Mouse (Mus musculus) frontal cortex, adult (tissue): Measurements from ENCODE around the gene Ano10.
"Not testable (repeated sequence)": the region's sequence is repeated elsewhere in the genome, so short reads cannot be mapped to it uniquely, and the experiment has no call there.

Experiments
- ATAC-seq: cut with Nextera tagmentation; 2 replicates; pipeline ENCODE4 v1.9.2; 2017; ENCODE audit warnings: mild to moderate bottlenecking, moderate library complexity, mixed read lengths; ENCODE audit not compliant: low TSS enrichment

Ano10 gene

DNA sequence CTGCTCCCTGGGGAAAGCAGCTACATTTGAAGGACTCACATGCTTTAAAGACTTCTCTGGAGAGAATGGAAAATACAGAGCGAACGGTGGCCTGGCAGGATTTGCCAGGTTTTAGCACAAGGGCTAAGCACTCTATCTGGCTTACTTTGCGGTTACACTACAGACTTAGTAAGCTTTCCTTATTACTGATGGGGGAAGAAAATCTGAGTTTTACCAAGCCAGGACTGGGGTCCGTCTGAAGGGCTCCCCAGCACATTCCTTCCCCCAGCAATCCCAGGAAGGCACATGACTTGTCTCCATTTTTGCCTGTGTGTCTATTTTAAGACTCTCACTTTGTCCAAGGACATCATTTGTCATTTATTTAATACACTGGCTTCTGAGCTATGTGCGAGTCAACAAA is 97.2 kb downstream of the Ano10 start:
- no peak for ATAC-seq

DNA sequence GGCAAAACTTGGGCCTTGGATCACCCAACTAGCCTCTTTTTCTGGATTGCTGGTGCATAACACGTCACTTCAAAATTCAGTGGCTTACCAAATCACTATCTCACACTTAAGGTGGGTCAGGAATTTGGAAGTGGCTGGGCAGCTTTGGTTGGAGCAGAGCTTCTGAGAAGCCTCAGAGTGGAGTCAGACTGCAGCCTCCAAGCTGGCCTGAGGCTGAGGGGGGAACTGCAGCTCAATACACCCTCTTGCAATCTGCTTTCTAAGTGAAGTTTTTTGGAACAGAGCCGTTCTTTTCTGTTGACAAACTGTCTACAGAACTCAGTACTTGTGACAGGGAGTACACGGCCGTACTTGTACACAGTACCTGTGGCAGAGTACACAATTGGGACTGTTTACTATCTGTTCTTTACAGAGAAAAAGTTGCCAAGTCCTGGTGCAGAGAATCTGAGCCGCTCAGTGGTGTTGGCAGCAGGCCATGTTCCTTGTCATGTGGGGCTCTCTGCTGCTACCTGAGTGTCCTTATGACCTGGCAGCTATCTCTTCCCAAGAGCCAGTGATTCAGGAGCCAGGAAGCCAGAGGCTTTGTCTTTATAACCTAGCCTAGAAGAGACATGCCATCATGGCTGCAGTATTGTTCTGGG is 99.1 kb downstream of the Ano10 start:
- no peak for ATAC-seq

DNA sequence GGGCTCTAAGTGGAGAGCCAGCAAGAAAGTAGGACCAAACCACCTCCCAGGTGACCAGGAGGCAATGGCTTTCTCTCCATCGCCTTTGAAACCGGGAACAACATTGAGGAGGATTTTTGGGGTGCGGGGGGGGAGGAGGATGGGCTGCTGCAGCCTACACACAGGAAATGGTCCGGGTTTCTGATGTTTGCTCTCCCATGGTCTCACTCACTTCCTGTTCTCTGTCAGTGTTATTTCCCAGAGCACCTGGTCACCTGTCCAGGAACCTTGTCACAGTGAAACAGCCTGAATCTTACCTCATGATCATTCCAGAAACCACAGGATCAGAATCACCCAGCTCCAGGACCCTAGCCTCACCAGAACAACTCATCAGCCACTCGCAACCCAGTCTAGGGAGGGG is 100.4 kb downstream of the Ano10 start:
- ATAC-seq: no peak

DNA sequence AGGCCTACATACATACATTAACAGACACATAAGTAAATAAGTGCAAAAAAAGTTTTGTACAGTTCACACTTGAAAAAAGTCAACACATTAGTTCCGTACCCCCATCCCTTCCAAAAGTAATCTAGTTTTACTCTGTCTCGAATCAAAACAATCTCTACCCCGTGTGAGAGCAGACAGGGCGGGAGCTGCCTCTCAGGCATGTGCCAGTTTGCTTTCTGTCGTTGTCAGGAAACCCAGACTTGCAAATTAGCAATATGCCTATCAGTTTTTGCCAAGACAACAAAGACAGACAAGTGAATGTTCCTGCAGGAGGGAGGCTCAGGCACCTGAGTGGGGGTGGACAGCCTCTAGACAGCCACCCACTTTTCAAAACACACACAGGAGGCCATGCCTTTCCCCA is 100.9 kb downstream of the Ano10 start:
- ATAC-seq: no peak

DNA sequence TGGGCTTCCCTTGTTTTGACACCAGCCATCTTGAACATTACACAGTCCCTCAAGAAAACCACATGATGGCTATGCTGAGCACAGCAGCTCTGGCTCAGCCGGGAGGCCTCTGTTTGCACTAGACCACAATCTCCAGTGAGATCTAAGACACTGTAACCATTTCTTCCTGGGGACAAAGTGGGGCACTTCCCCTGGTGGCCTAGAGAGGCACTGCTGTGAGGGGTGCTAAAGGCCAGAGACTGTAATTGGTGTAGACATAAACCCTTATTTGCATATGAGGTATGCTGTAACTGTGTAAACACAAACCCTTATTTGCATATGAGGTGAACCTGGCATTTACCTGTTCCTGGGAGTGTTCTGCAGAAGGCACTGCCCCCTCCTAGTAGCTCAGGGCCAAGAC is 105.5 kb downstream of the Ano10 start:
- ATAC-seq: no peak

DNA sequence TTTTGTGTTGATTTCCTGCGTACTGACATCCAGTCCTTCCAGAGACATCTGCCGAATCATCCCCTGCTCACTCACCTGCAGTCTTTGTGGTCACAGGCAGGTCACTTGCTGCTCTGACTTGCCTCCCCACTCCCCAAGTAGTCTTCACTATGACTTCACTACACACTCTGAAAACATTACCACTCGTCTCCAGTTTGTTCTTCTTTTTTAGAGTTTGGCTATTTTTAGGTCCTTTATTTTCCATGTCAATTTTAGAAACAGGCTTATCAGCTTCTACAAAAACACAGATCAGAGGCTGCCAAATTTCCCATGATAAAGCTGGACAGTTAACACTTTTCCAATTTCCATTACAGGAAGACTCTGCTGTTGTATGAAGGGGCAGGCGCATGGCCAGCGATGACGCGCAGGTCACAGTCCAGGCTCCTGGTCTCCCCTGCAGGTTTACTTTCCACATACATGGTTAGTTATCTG is 106.7 kb downstream of the Ano10 start:
- ATAC-seq: no peak

DNA sequence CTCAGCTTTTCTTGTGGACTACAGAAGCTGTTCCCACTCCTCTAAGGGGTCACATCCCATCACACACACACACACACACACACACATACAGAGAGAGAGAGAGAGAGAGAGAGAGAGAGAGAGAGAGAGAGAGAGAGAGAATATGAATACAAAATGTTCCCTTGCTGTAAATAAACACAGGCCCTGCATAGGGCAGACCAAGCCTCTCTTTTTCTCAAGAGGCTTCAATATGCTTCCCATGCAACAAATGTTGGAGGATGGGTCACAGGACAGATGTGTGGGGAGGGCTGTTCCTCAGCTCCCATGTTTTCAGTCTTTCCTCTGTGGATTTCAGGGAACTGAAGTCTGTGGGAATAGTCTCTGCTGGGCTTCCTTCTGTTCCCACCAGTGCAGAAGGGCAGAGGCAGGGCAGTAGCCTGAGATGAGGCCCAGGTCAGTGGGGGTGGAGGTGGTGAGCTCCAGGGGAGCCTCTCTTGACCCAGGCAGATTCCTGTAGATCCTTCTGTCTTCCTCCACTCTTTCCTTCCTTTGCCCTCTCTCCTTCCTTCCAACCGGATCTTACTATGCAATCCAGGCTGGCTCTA is 107.5 kb downstream of the Ano10 start:
- ATAC-seq: no peak

DNA sequence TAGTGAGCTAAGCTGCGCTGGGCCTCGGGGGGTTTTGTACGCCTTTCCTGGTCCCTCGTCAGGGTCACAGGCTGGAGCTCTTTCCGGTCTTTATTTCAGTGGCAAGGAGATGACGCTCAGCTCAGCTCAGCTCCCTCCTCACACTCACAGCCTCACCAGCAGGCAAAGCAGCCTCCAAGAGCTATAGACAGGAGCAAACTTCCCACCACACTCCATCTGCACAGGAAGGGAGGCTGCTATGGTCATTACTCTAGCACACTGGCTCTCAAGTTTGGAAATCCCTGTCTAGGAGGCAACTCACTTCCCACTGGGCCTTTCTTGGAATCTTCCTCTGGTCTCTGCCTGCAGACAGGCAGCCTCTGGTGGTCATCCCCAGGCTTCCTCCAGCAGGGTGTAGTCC is 108.3 kb downstream of the Ano10 start:
- ATAC-seq: peak; percentile 67

DNA sequence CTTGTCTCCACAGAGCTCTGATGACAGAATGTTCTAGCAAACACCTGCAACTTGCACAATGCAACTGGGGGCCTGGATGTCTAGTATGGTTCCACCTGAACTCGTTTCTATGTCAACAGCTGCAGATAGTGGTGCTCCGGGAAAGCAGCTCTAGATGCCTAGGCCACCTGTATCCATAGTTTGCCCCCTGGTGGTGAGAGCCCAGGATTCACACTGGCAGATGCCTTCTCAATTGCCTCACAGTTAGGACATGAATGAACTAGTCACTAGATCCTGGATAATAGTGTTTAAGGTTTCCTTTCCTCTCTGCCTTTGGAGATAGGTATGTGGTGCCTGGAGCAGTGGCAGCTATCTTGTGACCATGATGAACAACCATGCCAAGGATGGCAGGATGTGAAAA is 109.2 kb downstream of the Ano10 start:
- peak; percentile 81 for ATAC-seq

DNA sequence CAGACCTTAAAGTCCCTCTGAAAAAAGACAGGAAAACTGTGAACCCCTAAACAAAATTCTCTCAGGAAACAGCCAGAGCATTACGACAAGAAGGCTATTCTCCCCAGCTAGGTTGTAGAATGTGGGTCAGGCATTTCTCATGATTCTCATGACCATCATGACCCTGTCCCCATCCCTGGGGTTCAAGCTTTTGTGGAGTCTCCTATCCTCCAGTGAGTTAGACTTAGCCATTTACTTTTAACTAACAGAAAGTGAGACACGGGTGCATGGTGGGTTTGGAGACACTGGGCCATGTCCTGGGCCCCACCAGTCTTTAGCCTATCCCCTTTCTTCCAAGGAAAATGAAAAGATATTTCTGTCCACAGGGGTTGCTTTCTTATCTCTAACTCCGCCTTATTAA is 109.9 kb downstream of the Ano10 start:
- no peak for ATAC-seq

DNA sequence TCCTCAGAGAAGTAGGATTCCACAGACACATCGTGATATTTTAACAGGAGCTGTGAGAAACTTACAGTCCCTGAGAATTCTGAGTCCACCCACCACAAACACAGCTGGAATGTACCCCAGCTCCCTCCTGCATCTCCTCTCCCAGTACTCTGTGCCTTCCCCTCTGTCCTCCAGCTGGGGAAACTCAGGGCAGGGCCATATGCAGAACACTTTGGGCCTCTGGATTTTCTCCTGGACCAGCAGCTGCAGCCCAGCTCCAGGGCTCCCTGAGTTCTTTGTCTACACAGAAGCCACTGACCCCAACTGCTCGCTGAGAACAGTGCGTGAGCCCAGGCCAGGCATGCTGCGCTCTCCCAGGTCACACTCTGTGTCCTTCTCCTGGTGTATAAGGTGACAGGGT is 111.1 kb downstream of the Ano10 start:
- ATAC-seq: no peak

DNA sequence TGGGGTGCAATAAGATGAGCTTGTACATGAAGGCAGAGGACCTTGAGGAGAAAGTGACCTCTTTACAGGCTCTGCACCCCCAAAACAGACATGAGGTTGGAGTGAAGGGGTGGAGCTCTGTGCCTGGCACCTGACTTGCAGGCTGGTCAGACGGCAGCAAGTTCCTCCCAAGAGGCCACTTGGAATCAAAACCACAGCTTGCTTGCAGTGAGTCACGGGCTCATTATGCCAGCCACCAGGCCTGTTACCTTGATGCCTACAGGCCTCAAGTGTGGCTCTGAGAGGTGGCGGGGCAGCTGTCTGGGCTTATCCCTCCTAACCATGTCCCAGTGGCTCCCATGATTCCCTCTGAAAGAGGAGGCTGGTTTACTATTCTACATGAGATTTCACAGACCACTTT is 114.1 kb downstream of the Ano10 start:
- no peak for ATAC-seq

DNA sequence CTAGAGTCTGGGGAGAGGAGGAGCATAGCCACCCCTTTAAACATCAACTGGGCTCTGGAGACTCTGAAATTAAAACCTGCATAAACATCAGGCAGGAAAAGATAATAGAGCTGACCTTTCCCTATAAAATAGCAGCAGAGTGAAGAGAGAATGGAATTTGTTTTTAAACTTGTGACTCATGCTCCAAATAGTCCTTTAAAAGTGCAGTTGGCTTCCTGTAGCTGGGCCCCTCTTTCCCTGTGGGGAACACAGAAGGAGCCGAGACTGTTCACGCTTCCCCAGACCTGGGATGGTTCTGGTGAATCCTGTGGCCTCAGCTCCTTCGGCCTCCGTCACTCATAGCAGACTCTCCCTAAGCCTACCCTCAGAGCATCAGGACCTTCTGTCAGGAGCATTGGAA is 115.8 kb downstream of the Ano10 start:
- no peak for ATAC-seq

DNA sequence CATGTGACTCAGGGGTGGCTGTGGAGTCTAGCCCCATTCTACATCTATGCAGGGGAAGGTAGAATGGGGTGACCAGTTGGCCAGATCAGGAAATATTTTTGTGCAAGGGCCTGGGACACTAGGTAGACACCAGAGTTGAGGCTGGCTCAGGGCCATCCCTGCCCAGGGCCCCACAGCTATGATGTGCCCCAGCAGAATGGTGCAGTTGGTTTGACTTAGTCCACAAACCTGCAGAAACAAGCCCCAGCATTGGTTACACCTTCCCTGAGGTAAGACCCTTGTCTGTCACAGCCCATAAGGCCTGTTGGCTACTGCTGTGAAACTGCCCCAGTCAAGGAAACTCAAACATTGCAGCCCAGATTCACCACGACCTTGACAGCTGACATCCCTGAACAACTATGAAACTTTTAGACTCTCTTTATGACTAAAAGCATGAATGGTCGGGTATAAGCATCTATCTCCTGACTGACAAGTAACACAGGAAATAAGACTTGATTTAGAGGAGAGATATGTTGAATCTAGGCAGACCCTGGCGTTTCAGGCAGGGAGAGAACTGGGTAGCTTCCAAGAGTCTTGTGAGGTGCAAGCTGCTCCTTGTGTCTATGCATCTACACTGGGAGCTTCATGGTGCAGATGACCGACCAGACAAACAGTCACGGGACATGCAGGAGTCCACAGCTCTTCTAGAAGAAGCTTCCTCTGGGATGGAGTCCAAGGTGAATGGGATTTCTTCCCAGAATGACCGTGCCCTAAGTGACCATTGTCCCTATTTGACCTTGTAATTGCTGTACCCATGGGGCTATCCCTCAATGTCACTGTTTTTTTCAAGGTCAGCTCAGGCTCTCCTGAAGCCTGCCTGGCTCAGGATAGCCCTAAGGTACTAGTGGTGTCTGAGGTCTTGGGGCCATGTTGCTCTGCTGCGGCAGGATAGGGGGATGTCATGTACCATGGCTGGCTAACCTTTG is 116.7 kb downstream of the Ano10 start:
- no peak for ATAC-seq

DNA sequence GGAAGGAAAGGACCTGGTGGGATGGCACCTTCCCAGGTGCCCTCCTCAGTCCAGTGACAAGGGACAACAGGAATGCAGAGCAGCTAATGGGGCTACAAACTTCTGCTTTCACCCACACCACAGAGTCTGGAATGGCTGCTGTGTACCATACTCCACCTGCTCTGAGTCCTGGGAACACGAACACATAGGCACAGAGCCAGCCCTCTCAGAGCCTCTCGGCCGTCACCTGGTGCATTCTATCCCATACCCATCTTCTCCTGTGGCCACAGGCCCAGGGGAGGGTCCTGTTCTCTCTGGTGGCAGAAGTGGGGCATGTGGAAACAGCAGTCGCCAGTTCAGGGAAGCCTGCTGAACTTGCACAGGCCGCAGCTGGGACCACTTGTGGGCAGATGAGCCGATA is 119.5 kb downstream of the Ano10 start:
- no peak for ATAC-seq

DNA sequence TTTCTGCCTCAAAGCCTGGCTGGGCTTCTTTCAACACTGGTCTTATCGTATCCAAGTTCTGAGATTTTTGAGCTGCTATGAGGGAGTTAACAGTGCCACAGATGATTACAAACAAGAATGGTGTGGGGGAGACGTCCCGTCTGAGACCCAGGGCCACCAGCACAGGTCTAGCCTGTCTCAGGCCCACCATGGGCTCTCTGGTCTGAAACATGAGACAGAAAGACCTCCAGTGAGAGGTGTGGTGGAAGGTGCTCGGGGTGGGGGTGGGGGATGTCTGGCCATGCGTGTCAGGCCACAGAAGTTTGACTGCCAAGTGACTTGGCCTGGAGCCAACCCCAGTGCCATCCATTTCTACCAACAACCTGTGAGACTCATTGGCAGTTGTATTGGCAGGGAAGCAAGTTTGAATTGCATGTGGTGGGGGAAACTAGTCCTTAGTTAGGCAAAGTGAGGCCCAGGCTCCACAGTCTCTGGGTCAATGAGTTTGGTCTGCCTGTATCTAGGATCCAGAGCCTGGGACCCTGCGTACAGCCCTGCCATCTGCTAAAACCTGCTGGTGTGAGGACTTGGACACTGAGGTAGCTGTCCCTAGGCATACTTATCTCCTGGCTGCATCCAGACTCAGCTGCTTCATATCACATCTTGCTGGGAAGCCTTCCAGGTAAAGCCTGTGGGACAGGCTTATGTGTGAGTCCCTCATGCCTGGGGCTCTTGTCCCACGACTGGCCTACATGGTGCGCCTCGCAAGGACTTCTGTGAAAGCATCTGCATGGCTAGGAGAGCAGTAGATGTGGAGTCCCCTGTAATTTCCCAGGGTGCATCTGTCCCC is 120.6 kb downstream of the Ano10 start:
- ATAC-seq: no peak

DNA sequence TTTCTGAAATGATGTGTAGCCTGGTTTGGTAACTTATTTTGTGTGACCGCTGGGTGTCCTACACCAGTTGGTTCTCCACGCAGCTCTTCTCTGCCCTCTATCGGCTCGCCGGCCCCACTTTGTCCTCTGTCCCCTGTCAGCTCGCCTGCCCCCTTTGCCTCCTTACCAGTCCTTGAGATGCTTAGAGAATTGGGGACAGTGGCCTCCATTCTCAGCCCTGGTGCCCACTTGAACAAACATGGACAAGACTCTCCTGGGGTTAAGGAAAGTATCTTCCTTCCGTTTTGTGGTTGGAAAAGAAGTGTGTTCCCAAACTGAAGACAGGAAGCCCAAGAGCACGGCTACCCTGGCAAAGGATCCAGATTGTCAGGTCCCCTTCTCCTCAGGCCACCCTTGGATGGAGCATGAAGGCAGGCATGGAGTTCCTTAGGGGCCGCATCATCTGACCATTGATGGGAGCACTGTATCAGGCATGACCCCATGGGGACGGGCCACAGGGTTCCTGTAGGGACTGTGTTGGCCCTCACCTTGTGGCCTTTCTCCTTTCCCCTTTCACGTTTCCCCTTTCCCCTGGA is 121.5 kb downstream of the Ano10 start:
- no peak for ATAC-seq

DNA sequence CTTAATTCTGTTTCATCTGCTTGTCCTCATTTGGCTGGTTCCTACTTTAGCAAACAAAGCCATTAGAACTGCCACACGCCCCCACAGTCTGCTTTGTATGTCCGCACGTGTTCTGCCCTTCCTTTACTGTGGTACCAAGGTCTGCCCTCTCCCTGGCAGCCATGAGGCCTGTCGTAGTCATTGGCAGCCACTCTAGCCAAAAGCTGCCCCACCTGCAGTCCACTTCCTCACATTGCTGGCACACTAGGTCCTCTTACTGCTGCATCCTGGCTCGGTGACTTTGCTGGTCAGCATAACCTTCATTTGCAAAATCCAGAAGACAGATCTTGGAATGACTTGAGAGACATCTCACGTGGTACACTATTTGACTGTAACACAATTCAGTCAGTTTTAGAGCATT is 124.3 kb downstream of the Ano10 start:
- no peak for ATAC-seq

DNA sequence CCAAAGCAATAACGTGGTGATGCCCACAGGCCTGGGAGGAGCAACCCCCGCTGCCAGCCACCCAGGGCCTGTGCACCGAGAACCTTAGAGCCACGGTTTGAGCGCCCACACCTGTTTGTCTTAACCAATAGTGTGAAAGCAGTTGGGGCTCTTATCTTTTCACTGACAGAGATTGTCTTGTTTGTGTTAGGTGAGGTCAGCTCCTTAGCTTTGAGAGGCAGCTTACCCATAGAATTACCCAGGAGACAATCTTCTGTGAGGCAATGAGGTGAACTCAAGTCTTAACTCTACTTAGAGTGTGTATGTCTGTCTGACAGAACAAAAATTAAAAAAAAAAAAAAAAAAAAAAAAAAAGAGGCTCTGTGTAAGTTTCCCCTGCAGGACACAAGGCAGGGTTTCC is 126.5 kb downstream of the Ano10 start:
- ATAC-seq: not testable (repeated sequence)

DNA sequence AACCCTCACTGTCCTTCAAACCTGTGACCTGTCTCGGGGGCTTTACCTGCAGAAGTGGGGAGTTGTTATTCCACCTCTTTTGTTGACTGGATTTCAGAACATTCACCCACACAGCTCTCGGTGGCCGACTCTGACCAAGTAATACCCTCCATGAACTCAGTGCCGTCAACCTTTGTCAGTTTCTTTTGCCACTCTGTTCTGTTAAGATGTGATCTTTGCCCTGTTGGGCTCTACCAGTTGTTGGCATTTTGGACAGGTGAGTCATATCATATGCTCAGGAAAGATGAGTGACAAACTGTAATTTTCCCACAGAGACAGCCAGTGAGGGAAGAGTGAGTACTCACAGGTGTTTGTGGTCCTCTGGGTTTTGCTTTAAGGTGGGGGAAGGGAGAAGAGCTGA is 129.7 kb downstream of the Ano10 start:
- no peak for ATAC-seq

DNA sequence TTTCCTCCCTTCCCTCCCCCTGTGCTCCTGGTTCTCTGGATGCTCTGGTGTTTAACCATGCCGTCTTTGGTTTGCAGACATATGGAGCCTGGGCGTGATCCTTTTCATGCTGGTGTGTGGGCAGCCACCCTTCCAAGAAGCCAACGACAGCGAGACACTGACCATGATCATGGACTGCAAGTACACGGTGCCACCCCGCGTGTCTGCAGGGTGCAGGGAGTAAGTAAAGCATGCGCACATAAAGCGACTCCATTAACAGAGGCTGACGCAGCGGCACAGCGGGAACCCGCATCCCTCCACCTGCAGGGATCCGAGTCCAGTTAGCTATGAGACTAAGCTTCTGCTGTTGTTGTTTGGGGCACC is 137.2 kb downstream of the Ano10 start:
- ATAC-seq: peak; percentile 68
